Mouse (Mus musculus) liver, embryonic 16.5 days (tissue): ENCODE results near the gene Dnajb8. TPM values are rescaled to one million over a fixed set of nuclear protein-coding genes. Genes with fewer than 3 reads are reported as not detected.

Experiments used
- ATAC-seq: fragments of 200-750 bp; cut with Nextera tagmentation; 2 replicates; pipeline ENCODE4 v1.8.0; 2017; ENCODE audit warnings: low read depth, mild to moderate bottlenecking, moderate number of reproducible peaks, moderate library complexity
- H3K27ac ChIP-seq: fragments of 300-500 bp; sonication (generic); 2 replicates; pipeline ENCODE4 v1.5.1; 2014; ENCODE audit warnings: mild to moderate bottlenecking, low read length
- H3K27me3 ChIP-seq: fragments of 300-500 bp; sonication (generic); 2 replicates; pipeline ENCODE4 v1.6.1; 2014; ENCODE audit warnings: low read depth, low read length, mixed read lengths; ENCODE audit not compliant: control insufficient read depth, insufficient read depth
- H3K36me3 ChIP-seq: fragments of 300-500 bp; sonication (generic); 2 replicates; pipeline ENCODE4 v1.6.1; 2014; ENCODE audit warnings: mild to moderate bottlenecking; ENCODE audit not compliant: control insufficient read depth, insufficient read depth
- H3K4me1 ChIP-seq: fragments of 300-500 bp; sonication (generic); 2 replicates; pipeline ENCODE4 v1.6.1; 2014; ENCODE audit warnings: low read depth, low read length, mixed read lengths; ENCODE audit not compliant: control insufficient read depth
- H3K4me2 ChIP-seq: fragments of 300-500 bp; sonication (generic); 2 replicates; pipeline ENCODE4 v1.6.1; 2014; ENCODE audit warnings: low read depth, low read length, mixed read lengths
- H3K4me3 ChIP-seq: fragments of 300-500 bp; sonication (generic); 2 replicates; pipeline ENCODE4 v1.5.1; 2014; ENCODE audit warnings: low read depth, mild to moderate bottlenecking, low read length
- H3K9ac ChIP-seq: fragments of 300-500 bp; sonication (generic); 2 replicates; pipeline ENCODE4 v1.6.1; 2014; ENCODE audit warnings: low read depth, low read length
- H3K9me3 ChIP-seq: fragments of 300-500 bp; sonication (generic); replicated peaks from 2 replicates; pipeline ENCODE4 v1.6.1; 2016; ENCODE audit warnings: low read length; ENCODE audit not compliant: control insufficient read depth
- WGBS: fragments of 180-500 bp; shearing (Covaris S2); extraction: QIAGEN DNeasy Blood & Tissue Kit; methylation state at CpG from one replicate; pipeline ENCODE4 v1.1.7; 2014; ENCODE audit not compliant: insufficient replicate concordance; 5-methylcytosine and 5-hydroxymethylcytosine counted together
- polyA plus RNA-seq: library from polyadenylated mRNA; unstranded; fragments of >200 nt; fragmentation: Nextera tagmentation; extraction: Ambion mirVana; gene quantifications from 2 replicates; pipeline ENCODE4 v1.2.1, GENCODE M21; 2015

Gene Dnajb8
- polyA plus RNA-seq, 1 experiment from 2014 or later, result not detected

GRCm38 (mm10) chr6:88216199-88216598 is 5.9 kb upstream of the Dnajb8 start:
- no peak for ATAC-seq
- 61% methylated on average over 4 of the region's 4 CpGs for WGBS

DNA sequence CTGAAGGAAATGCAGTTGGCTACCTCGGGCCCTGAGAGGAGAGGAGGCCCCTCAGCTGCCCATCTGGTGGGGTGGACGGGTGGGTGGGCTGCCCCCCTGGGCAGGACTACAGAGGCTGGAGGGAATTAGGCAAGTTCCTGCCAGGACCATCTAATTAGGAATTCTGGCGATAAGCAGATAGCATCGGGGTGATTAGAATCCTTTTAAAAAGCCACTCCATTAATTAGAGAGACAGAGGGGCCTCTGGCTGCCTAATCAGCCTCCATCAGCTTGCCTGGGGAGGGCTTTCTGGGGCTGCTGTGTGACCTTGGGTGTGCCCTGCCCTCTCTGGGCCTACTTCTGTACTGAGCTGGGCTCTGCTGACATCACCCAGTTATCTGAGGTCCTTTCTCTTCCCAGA is 3.0 kb upstream of the Dnajb8 start:
- no peaks in the 10 kb centered on the region for H3K4me1 ChIP-seq
- ATAC-seq, result no peak
- H3K9ac ChIP-seq, result no peak overlapping the region
- H3K27me3 ChIP-seq, result no peaks in the 10 kb centered on the region; the same call in 1 of the 2 replicates
- no peak overlapping the region for H3K4me3 ChIP-seq
- H3K36me3 ChIP-seq, result no peaks in the 10 kb centered on the region
- H3K4me2 ChIP-seq, result no peak overlapping the region
- peaks cover 2% of the 10 kb centered on the region for H3K9me3 ChIP-seq
- no peak overlapping the region for H3K27ac ChIP-seq
- WGBS, result 27% methylated on average over 4 of the region's 4 CpGs

More at GRCm38 (mm10) chr6:88216199-88216598, 5.9 kb upstream of the Dnajb8 start:
- H3K9me3 ChIP-seq, result peaks cover 2% of the 10 kb centered on the region
- H3K27ac ChIP-seq, result no peak overlapping the region
- H3K4me2 ChIP-seq, result no peak overlapping the region
- H3K9ac ChIP-seq, result no peak overlapping the region
- no peak overlapping the region for H3K4me3 ChIP-seq
- H3K4me1 ChIP-seq, result no peaks in the 10 kb centered on the region
- H3K36me3 ChIP-seq, result no peaks in the 10 kb centered on the region
- no peaks in the 10 kb centered on the region; the same call in 1 of the 2 replicates for H3K27me3 ChIP-seq

DNA sequence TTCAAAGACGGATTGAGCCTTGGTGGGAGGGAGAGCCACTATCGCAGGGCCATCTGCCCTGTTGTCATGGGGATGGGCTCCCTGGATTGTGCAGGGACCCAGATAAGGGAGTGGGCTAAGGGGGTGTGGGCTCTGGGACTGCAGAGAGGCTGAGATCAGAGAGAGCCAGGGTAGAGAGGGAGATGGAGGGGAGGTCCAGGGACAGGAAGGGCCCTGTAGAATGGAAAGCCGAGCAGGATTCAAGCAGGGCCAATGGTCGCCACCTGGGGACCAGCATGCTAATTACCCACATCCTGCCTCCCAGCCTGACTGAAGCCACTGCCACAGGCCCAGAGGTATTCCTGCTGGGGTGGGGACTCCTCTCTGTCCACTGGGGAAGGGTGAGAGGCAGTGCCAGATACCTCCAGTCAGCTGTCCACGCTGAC is 4.5 kb downstream of the Dnajb8 start:
- H3K4me1 ChIP-seq, result no peaks in the 10 kb centered on the region
- H3K36me3 ChIP-seq, result no peaks in the 10 kb centered on the region
- no peak overlapping the region for H3K4me2 ChIP-seq
- H3K4me3 ChIP-seq, result no peak overlapping the region
- no peak overlapping the region for H3K9ac ChIP-seq
- no peak overlapping the region for H3K27ac ChIP-seq
- no peaks in the 10 kb centered on the region for H3K9me3 ChIP-seq
- 18% methylated on average over 5 of the region's 5 CpGs for WGBS
- ATAC-seq, result no peak
- peaks cover 18% of the 10 kb centered on the region for H3K27me3 ChIP-seq

GRCm38 (mm10) chr6:88227537-88227936 is 5.5 kb downstream of the Dnajb8 start:
- no peak overlapping the region for H3K9ac ChIP-seq
- no peak for ATAC-seq
- peaks cover 21% of the 10 kb centered on the region for H3K27me3 ChIP-seq
- no peak overlapping the region for H3K4me2 ChIP-seq
- H3K27ac ChIP-seq, result no peak overlapping the region
- H3K4me1 ChIP-seq, result no peaks in the 10 kb centered on the region
- WGBS, result 45% methylated on average over 7 of the region's 7 CpGs
- H3K9me3 ChIP-seq, result no peaks in the 10 kb centered on the region
- H3K4me3 ChIP-seq, result no peak overlapping the region
- H3K36me3 ChIP-seq, result no peaks in the 10 kb centered on the region

- Histone ChIP-seq H3K27ac (no peak overlapping the region), H3K27me3 (peaks cover 29% of the 10 kb centered on the region), H3K9ac (no peak overlapping the region), H3K4me2 (no peak overlapping the region), H3K36me3 (no peaks in the 10 kb centered on the region), H3K9me3 (no peaks in the 10 kb centered on the region), H3K4me3 (no peak overlapping the region), H3K4me1 (no peaks in the 10 kb centered on the region)
- ATAC-seq, result no peak
- WGBS, result 43% methylated on average over 12 of the region's 12 CpGs
Measured at GRCm38 (mm10) chr6:88229221-88229620, 7.2 kb downstream of the Dnajb8 start.

- WGBS, result 56% methylated on average over 7 of the region's 7 CpGs
- Histone ChIP-seq H3K27me3 (peaks cover 53% of the 10 kb centered on the region), H3K9ac (no peak overlapping the region), H3K36me3 (no peaks in the 10 kb centered on the region), H3K27ac (no peak overlapping the region), H3K4me1 (no peaks in the 10 kb centered on the region; the same call in 1 of the 2 replicates), H3K4me2 (no peak overlapping the region), H3K9me3 (no peaks in the 10 kb centered on the region), H3K4me3 (no peak overlapping the region)
- no peak for ATAC-seq
Measured at GRCm38 (mm10) chr6:88231821-88232220, 9.8 kb downstream of the Dnajb8 start.

GRCm38 (mm10) chr6:88232221-88232620 is 10.2 kb downstream of the Dnajb8 start:
- no peak overlapping the region for H3K4me3 ChIP-seq
- no peaks in the 10 kb centered on the region; the same call in 1 of the 2 replicates for H3K4me1 ChIP-seq
- no peak overlapping the region for H3K27ac ChIP-seq
- H3K9me3 ChIP-seq, result no peaks in the 10 kb centered on the region
- H3K27me3 ChIP-seq, result peaks cover 53% of the 10 kb centered on the region
- no peak for ATAC-seq
- no peak overlapping the region for H3K9ac ChIP-seq
- no peaks in the 10 kb centered on the region for H3K36me3 ChIP-seq
- WGBS, result 48% methylated on average over 6 of the region's 6 CpGs
- H3K4me2 ChIP-seq, result no peak overlapping the region

DNA sequence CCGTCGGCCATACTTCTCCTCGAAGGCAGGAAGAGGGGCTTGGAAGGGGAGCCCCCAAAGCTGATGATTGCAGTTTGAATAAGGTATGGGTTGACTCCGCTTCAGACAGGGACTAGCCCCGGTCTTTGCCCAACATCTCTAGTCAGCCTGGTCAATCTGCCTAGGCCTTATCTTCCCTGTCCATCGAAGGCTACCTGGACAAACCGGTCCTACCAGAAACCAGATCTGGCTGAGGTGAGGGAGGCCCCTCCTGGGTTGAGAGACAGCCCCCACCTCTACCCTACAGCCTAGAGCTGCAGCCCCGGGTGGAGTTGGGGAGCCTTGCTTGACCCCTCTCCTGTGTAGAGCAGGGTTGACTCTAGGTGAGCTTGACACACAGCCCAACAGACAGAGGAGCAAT is 11.9 kb downstream of the Dnajb8 start:
- H3K9ac ChIP-seq, result no peak overlapping the region
- H3K9me3 ChIP-seq, result no peaks in the 10 kb centered on the region
- H3K27ac ChIP-seq, result no peak overlapping the region
- 62% methylated on average over 8 of the region's 8 CpGs for WGBS
- H3K36me3 ChIP-seq, result no peaks in the 10 kb centered on the region
- no peak overlapping the region for H3K4me3 ChIP-seq
- H3K27me3 ChIP-seq, result peaks cover 43% of the 10 kb centered on the region
- ATAC-seq, result no peak
- no peaks in the 10 kb centered on the region; the same call in 1 of the 2 replicates for H3K4me1 ChIP-seq
- H3K4me2 ChIP-seq, result no peak overlapping the region

GRCm38 (mm10) chr6:88235461-88235860 is 13.4 kb downstream of the Dnajb8 start:
- Histone ChIP-seq H3K9ac (no peak overlapping the region), H3K4me1 (no peaks in the 10 kb centered on the region; the same call in 1 of the 2 replicates), H3K4me2 (no peak overlapping the region), H3K4me3 (no peak overlapping the region), H3K9me3 (no peaks in the 10 kb centered on the region), H3K36me3 (no peaks in the 10 kb centered on the region), H3K27ac (no peak overlapping the region), H3K27me3 (peaks cover 42% of the 10 kb centered on the region)
- 38% methylated on average over 8 of the region's 8 CpGs for WGBS
- ATAC-seq, result no peak
